In the genomic region with DNA sequence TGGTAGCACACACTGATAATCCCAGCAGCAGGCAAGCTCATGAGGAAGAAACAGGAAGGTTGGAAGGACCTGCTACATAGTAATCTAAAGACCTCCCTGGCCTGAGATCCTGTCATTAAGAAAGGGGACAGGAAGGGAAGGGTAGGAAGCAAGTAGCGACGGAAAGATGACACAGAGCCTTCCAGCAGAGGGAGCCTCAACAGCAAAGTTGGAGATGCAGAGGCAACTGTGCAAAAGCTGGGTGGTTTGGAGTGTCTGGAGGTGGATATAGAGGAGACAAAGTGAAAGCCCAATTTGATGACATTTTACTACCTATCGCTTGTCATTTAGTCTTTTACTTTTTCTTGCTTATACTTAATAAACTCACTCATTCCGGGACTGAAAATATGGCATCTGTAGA, we compare ENCODE assay signal across 1 mouse cellular context.
A peak's percentile ranks its signal among the peaks of the same experiment; 100 is the strongest.
TF ChIP-seq lines count a peak whose summit lies in the region.

No protein-coding gene starts in this region.

TF ChIP-seq in CH12.LX, 34 proteins besides CTCF, POLR2A, EP300 and RAD21 (continued from another document):
- TF ChIP-seq CHD2 (IDR thresholded peaks at IDR 0.05; ENCODE audit: low read length) (peak; percentile 23; the same call in 1 of the 2 replicates), ETS1 (conservative IDR thresholded peaks at IDR 0.05; ENCODE audit: low read depth, low read length) (no peak)
